Mouse (Mus musculus) adrenal gland, postnatal 36 days (tissue): ENCODE results near the gene Abcd1. TPM values are rescaled to one million over a fixed set of nuclear protein-coding genes. Genes with fewer than 3 reads are reported as not detected.
A peak's percentile ranks its signal among the peaks of the same experiment; 100 is the strongest.

Source experiments
- DNase-seq, 2 experiments: peaks; one replicate each; pipeline ENCODE4 v3.0.0; 2021; ENCODE audit warnings: mixed read lengths in 1 of 2
- long read RNA-seq, 2 experiments: library from polyadenylated mRNA; stranded (forward); transcript quantifications; one replicate each; pipeline ENCODE4 v2.0.0; 2021; ENCODE audit warnings: borderline sequencing depth in 2 of 2
- total RNA-seq, 2 experiments: library from RNA; stranded (reverse); gene quantifications; 2 replicates each; pipeline ENCODE4 v1.2.3; 2021

Gene Abcd1
- 10 to 100 TPM; 21.6 to 31.5 TPM for total RNA-seq
- long read RNA-seq, experiment 1, partial matches to known transcripts: 4 of 7 reads
- long read RNA-seq, experiment 1, other reads (novel, unspliced or antisense): 0 of 7 reads
- long read RNA-seq, experiment 2, partial matches to known transcripts: 1 of 3 reads
- long read RNA-seq, experiment 2, other reads (novel, unspliced or antisense): 1 of 3 reads

DNA sequence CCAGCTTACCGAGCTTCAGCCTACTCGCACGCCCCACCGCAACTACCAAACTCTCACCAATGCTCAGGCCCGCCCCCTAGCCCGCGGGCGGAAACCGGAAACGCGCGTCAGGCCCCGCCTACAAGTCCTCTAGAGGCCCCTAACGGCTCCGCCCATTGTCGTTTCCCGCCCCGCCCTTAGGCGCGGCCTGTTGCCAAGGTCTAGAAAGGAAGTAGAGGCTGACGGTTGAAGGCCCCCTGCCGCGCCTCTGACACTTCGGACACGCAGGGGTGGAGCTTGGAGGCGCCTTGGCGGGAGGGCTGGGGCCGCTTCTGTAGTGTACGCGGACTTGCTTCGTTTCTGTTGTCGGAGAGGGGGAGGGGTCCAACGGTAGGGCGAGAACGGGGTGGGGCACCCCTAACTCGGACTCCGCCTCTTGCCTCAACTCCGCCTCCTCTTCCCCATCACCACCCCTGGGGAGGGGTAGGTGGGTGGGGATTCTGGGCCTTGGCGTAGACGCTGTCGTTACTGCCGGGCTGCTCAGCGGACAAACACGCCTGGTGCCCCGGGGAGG lies at the start of gene Abcd1, which contains the start of gene Bcap31:
Gene Abcd1 (plus strand): TSS at position 489 of the 553 bp plus-strand sequence.
Gene Bcap31 (minus strand): TSS at position 67 of the 553 bp plus-strand sequence.
- DNase-seq: peak; percentile 93 to 94

DNA sequence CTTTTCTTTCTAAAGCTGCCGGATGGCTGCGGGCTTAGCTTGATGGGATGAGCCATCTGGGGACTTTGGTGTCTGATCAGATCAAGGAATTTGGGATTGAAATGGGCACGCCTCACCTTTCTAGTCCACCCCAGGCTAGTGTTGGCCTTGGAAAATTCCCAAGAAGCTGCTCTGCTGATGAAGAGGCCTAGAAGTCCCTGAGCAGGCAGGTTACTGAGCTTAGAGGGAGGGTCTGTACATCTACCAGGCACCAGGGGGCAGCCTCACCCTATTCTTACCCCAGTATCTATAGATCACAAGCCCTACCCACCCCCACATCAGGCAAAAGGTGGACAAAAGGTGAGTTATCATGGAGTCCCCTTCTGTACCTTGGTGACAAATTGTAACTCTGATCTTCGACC lies 44.4 kb upstream of the Abcd1 start:
- DNase-seq: peak; percentile 52 to 77

DNA sequence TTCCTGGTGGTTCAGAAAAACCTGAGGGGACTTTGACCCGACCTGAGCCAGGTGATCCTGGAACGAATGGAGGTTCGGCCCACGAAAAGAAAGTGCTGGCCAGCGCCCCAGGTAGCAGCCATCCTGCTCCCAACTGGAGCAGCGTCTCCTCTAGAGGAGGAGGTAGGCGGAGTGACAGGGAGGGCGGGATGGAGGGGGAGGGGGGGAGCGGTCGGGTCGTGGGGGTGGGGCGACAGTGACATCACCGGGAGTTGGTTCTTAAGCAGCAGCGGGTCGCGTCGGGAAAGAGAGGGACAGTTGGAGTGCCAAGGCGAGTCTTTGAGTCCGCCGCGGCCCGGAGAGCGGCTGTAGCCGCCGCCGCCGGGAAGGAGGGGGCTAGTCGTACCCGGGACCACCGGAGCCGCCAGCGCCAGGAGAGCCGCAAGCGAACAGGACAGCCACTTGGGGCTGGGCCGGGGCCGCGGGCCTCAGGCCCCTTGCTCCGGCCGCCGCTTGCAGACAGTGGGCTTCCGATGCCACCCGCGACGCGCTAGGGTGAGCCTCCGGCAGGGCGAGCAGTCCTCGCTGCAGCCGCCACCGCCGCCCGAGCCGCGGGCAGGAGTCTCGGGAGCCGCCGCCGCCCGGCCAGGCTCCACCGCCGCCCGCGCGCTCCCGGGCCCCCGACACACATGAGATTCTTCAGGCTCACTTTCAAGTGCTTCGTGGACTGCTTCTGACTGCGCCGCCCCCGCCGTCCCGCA lies 43.3 kb upstream of the Abcd1 start, which contains the start of gene Slc6a8:
Gene Slc6a8 (plus strand): TSS at position 272 of the 740 bp plus-strand sequence.
- DNase-seq: peak; percentile 82 to 85

DNA sequence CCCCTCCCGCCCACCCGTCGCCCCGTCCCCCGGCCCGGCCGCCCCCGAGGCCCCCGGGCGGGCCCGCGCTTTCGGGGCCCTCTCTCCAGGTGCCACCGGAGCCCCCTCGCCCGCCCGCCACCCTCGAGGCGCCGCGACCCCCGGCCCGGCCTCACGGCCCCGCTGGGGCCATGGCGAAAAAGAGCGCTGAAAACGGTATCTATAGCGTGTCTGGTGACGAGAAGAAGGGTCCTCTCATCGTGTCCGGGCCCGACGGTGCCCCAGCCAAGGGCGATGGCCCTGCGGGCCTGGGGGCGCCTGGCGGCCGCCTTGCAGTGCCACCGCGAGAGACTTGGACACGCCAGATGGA lies 42.8 kb upstream of the Abcd1 start:
- no peak for DNase-seq

DNA sequence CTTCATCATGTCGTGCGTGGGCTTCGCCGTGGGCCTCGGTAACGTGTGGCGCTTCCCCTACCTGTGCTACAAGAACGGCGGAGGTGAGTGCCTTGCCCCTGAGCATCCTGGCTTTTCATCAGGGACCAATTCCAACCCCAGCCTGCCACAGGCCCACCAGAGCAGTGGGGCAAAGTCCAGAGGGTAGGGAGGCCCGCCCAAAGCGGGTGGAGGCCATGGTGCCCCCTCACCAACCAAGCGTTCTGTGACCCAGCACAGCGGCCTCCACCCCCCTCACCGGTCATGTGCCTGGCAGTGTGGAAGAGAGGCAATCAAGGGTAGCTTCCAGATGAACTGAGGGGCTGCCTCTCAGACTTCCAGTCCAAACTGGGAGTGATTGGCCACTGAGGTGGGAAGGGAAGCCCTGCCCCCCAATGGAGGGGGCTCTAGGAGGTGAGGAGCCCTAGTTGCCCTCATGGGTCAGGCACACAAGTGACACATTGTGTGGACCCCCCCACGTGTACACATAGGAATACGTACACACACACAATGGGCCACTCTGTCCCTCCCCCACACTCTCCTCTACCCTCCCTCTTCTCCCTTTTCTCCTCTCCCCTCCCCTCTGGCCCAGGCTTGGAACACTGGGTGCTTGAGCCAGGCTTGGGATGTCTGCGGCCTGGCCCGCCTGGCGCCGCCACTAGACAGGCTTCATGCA lies 42.3 kb upstream of the Abcd1 start:
- DNase-seq: peak; percentile 29 to 45

DNA sequence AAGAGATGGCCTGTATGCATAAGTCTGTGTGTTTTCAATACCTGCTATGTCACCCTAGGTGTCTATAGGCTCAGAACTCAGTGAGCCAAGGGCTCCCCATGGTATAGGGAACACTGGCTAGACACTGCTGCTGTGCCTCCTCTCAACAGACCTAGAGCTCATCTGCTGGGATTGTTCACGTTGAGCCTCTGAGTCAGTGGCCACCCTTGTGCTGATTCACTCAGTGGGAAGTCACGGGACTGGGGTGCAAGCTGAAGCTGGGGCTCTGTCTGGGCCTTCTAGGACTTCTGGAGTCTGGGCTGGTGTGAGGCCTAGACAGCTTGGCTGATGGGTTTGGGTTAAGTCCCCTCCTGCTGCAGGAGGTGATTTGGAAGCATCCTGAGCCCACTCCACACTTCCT lies 41.2 kb upstream of the Abcd1 start:
- DNase-seq: peak; percentile 54 to 58

DNA sequence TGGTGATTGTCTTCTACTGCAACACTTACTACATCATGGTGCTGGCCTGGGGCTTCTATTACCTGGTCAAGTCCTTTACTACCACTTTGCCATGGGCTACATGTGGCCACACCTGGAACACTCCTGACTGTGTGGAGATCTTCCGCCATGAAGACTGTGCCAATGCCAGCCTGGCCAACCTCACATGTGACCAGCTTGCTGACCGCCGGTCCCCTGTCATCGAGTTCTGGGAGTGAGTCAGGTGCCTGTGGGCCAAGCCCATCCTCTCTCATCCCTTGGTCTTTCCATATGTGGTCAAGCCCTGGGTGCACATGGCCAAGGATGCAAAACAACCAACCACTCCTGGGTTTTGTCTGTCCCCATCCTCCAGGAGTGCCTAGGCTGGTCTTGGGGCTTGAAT lies 39.7 kb upstream of the Abcd1 start:
- no peak for DNase-seq

DNA sequence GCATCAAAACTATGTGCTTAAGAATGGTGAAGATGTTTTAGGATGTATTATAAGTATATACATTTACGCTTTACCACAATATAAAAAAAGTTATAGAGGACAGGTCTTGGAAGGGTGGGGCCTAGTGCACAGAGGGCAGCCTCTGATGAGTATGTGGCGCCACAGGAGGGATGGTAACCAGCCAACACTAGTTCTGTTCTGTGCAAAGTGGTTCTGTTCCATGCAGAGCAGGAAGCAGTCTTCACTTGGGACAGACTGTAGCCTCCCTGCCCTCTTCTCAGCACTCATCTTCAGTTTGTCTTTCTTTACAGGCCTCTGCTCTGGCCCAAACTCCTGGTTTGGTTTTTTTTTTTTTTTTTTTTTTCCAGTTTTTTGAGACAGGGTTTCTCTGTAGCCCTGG lies 32.2 kb upstream of the Abcd1 start:
- no peak for DNase-seq

DNA sequence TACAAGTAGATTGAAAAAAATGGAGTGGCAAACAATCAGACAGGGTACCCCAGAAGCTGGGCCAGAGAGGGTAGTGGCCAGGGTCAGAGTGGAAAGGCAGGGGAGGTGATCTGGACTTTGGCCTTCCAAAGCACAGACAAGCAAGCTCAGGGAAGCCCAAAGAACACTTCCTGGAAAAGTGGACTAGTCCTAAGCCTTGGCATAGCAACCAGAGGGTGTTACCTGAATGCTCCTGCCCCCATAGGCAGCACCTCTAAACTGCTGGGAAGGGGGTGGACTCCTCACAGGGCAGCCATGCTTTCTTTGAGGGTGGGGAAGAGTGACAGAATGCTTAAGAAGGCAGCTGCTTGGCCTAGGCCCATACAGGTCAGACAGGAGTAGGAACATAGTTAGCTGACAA lies 31.4 kb upstream of the Abcd1 start:
- no peak for DNase-seq

DNA sequence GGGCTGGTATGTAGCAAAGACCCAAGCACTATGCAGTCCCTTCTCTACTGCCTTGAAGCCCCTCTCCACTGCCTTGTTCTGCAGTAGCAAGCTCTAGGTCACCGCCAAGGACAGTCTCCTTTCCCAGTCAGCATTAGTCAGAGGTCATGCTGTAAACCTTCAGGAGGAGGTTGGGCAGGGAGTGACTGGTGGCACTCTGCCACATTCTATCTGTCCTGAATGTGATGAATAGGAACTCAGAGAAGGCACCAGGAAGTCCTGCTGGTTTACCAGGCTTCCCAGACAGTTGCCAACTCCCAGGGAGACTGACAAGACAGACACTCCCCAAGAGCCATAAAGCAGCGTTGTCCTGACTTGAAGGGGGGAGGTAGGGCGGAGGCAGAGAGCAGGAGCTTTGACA lies 30.8 kb upstream of the Abcd1 start:
- DNase-seq: peak; percentile 75 to 76

DNA sequence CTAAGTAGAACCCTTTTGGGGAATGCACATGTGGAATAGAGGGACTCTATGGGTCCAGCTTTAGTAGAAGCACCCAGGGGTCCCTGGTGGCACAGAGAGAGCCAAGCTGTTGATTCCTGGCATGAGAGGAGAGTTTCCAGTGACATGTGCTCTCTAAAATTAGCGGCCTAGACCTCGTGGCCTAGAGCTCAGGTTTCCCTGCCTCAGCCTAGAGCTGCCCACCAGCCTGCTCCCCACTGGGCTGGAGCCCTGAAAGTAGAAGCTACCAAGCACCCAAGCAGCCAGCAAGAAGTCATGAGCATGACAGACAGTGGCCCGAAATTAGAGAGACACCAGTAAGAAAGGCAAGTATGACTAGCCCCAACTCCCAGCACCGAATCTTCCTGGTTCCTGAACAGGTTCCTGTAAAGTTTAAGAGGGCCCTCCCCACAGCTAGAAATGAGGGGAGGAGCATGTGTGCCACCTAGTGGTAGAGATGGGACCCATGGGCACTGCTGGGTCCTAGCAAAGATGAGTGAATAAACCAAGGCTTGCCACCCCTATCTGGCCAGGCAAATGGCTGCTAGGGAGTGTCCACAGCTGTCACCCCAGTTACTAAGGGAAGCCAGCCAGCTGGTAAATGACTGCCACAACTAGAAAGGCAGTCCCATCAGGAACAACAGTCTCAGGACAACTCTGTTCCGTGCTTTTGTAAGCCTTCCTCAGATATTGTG lies 25.3 kb upstream of the Abcd1 start:
- peak; percentile 62 to 70 for DNase-seq

DNA sequence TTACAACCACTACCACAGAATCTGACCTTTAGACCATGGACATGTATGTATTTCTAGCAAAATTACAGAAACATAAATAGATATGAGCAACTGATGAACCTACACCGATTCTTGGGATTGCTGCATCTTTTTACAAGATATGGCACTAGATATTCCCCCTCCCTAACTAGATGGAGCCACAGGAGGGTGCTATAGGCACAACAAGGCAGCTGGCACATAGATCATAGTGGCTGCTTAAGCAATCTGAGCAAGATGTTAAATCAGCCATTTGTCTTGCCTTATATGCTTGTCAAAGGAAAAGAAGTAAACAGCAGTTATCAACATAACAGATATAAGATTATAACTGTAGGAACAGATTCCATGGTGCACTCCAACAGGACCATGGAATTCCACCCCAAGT lies 15.9 kb upstream of the Abcd1 start:
- no peak for DNase-seq

DNA sequence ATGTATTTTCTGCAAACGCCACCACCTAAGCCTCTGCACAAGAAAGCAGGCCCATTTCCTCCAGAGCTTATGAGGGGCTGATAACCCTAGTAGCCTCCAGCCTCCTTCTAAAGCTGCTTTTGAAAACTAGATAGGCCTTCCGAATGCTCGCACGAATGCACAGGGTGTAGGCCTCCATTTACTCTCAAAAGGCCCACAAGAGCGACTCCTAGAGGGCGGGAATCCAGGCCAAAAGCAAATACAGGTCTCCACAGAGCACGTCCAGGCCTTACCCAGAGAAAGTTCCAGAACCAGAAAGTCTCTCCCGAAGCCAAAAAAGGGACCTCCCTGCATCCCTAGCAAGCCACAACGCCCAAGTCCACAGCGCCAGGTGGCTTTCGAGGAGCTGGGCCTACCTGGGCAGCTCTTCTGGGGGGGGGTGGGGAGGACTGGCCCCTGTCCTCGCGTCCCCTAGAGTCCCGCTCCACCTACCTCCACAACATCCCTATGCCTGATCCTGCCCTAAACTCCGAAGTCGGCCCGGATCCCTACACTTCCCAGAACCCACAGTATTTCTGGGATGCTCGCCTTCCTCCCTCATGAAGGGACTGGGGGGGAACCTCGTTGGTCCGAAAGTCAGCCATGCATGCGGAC lies 805 bp upstream of the Abcd1 start:
- peak; percentile 31 to 46 for DNase-seq

DNA sequence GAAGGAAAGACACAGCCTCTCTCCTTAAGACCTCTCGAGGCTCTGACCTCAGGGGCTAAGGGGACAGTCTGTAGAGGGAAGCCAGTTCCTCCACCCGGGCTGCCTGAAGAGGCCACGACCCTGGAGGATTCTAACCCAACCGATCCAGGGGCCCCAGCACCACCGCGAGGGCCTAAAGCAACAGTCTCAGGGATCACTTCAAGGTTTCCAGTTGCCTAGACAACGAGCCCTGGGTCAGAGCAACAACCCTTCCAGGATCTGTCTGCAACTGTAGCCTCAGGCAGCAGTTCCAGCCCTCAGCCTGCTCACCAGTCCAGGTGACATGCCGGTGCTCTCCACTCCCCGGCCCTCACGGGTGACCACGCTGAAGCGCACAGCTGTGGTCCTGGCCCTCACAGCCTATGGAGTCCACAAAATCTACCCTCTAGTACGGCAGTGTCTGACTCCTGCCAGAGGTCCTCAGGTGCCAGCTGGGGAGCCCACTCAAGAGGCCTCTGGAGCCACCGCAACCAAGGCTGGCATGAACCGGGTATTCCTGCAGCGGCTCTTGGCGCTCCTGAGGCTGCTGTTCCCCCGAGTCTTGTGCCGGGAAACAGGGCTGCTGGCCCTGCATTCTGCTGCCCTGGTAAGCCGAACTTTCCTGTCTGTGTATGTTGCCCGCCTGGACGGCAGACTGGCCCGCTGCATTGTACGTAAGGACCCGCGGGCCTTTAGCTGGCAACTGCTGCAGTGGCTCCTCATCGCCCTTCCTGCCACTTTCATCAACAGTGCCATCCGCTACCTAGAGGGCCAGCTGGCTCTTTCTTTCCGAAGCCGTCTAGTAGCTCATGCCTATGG lies 530 bp downstream of the Abcd1 start:
- peak; percentile 8 to 29 for DNase-seq

DNA sequence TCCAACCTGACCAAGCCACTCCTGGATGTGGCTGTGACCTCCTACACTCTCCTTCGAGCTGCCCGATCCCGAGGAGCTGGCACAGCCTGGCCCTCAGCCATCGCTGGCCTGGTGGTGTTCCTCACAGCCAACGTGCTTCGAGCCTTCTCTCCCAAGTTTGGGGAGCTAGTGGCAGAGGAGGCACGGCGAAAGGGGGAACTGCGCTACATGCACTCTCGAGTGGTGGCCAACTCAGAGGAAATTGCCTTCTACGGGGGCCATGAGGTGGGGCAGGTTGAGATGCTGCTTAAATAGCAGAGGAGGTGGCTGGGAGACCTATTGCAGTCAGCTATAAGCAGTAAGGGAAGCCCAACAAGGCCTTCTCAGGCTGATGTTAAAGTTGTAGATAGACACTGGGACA lies 1.3 kb downstream of the Abcd1 start:
- DNase-seq: peak; percentile 9 to 32

DNA sequence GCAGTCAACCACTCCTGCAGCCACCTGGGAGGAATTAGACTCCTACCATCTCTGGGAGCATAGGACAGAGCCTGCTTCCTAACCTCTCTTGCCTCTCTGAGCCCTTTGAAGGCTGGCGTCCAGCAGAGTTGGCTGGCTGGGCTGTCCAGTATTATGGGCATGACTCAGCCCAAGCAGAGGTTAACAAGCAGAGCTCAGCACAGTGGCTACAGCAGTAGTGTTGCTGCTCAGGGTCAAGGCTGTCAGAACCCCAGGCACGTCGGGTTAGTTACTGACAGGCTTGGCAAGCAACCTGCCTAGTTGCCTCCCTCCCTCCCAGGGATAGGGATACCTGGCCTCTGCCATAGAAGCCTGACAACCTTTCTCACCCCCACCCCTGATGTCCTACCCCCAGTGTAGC lies 1.9 kb downstream of the Abcd1 start:
- DNase-seq: peak; percentile 68 to 73

DNA sequence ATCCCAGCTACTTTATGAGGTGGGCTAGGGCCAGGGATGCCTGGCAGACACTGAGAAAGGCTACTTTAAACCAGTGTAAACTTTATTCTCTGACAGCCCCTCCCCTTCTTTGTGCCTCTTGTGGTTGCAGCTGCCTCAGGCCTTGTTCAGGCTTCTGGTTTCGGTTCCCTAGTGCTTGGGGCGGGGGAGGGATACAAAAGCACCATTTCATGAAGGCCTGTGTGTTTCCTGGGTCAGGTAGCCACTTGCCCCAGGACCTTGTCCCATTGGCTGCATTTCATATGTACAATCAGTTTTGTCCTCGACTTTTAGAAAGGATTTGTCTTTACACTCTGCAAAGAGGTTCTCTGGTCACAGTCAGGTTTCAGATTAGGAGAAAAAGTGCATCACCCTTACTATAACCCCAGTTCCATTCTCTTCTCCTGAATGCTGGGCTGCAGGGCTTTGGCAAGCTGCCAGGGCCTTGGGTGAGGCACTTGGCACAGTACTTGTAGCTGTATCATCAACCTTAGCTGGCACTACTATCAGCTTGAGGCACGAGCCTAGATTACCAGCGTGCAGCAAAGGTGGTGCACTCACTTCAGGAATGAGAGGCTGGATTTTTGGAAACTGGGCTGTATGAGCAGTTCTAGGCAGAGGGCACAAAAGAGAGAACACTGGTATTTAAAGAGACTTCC lies 2.4 kb downstream of the Abcd1 start:
- peak; percentile 83 to 86 for DNase-seq

DNA sequence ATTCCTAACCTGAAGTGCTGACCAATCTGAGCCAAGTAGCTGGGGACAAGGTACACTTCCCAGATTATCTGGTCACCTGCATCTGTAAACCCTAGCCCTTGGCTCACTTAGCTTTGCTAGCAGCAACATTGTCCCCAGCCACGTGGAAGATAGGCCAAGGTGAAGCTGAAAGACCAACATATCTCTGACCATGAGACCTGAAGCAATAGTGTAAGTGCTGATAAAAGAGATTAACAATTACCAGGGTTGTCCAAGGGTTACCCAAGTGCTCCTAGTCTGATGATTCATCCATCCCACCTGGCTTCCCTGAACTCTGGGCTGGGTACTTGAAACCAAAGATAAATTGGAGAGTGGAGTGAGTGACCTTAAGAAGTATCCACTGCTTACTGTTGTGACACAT lies 14.5 kb downstream of the Abcd1 start:
- no peak for DNase-seq

DNA sequence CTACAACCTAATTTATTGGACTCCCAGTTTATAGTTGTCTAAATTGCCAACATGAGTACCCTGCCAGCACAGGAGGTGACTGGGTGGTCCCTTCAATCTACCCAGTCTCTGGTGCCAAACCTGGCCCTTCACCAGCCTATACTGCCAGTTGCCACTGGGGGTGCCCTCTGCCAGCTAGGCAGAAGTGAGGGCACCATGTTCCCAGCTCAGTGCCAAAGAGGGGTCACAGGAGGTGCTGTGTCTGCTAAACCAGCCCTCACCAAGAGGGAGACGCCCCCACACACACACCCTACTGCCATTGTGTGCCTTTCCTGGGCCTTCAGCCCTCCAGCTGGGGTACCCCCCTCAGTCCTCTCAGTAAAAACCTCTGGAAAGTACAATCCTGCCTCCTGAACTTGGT lies 21.8 kb downstream of the Abcd1 start:
- DNase-seq: no peak

DNA sequence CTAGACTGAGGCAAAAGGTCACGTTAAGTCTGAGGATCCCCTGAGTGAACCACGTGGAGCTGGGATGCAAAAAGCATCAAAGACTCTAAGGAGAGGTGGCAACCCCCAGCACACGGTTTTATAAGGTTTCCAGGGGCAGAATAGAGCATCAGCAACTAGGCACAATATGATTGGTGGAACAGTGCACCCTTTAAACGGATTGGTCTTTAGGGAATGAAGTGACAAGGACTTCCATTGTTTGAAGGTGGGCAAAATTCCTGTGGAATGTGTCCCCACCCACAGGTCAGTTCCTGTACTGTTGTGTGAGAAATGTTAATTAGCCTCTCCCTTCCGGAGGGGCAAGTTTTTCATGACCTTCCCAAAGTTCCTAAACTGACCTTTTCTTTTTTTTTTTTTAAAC lies 22.8 kb downstream of the Abcd1 start:
- no peak for DNase-seq
